Mouse (Mus musculus): ENCODE results near the gene Lasp1. TPM values are rescaled to one million over a fixed set of nuclear protein-coding genes. Genes with fewer than 3 reads are reported as not detected.

The Lasp1 gene
- polyA plus RNA-seq, 1 experiment from 2014 or later: 159 TPM

DNA sequence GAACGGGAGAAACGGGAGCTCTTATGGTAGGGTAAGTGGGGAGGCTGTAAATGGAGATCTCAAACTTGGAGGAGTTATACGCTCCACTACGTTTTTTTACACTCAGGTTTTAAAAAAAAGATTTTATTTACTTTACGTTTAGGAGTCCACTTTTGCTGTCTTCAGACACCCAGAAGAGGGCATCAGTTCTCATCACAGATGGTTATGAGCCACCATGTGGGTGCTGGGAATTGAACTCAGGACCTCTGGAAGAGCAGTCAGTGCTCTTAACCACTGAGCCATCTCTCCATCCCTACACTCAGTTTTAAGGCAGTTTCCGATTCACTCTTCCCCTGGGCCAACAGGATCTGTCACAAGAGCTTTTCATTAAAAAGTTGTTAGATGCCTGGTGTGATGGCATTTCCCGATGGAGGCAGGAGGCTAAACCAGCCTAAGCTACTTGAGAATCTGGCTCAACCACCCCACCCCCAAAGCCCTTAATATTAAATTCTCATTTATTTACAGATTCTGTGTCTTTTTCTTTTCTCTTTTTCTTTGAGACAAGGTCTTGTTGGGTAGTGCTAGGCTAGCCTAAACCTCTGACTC is 85.9 kb downstream of the Lasp1 start:
- Histone ChIP-seq H3K36me3 (ENCODE audit: control insufficient read depth, insufficient read depth) (no peaks in the 10 kb centered on the region), H3K4me1 (replicated peaks; ENCODE audit: control insufficient read depth, insufficient read depth, low read length) (0 out of 2 replicates have a peak, but pooled peaks cover 2% of the 10 kb centered on the region), H3K27ac (ENCODE audit: low read length) (peak overlapping the region; percentile 87), H3K27me3 (replicated peaks; ENCODE audit: control insufficient read depth, insufficient read depth, low read length) (no peaks in the 10 kb centered on the region), H3K9me3 (ENCODE audit: control insufficient read depth, low read length) (no peaks in the 10 kb centered on the region), H3K9ac (replicated peaks; ENCODE audit: low read depth, low read length) (peak overlapping the region; percentile 49), H3K4me3 (replicated peaks; ENCODE audit: low read length) (peak overlapping the region; percentile 52), H3K4me2 (ENCODE audit: low read length) (peak overlapping the region; percentile 49)
- 27% methylated on average over 7 of the region's 7 CpGs for WGBS
- ATAC-seq: 0 out of 2 replicates have a peak, but pooled peaks have one; percentile 1

DNA sequence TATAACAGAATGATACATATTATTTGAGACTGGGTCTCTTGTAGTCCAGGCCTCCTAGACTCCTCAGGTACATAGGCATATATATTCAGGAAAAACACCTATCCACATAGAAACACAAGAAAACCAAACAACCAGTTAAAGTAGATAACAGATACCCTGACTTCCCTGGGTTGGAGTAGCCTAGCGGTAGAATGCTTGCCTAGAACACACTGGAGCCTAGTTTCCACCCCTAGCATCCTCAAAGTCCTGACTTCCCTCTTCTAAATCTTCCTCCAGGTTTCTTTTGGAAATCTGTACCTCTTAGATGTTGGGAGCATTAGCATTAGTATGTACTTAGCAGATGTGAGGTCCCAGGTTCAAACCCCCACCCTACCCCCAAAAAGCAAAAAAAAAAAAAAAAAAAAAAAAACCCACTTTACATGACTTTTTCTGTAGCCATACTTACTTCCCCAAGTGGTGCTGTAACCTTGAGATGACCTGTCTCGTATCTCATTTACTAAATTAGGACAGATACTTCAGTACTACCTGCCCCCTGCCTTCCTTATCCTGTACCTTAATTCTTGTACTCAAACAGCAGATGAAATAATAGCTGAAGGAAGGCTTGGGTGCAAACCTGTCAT is 86.6 kb downstream of the Lasp1 start:
- H3K4me3 ChIP-seq (replicated peaks; ENCODE audit: low read length): no peak overlapping the region
- H3K36me3 ChIP-seq (ENCODE audit: control insufficient read depth, insufficient read depth): no peaks in the 10 kb centered on the region
- H3K4me1 ChIP-seq (replicated peaks; ENCODE audit: control insufficient read depth, insufficient read depth, low read length): 0 out of 2 replicates have a peak, but pooled peaks cover 2% of the 10 kb centered on the region
- ATAC-seq: no peak
- no peaks in the 10 kb centered on the region for H3K9me3 ChIP-seq (ENCODE audit: control insufficient read depth, low read length)
- H3K9ac ChIP-seq (replicated peaks; ENCODE audit: low read depth, low read length): no peak overlapping the region
- 98% methylated on average over 2 of the region's 2 CpGs for WGBS
- no peak overlapping the region for H3K4me2 ChIP-seq (ENCODE audit: low read length)
- no peak overlapping the region for H3K27ac ChIP-seq (ENCODE audit: low read length)
- no peaks in the 10 kb centered on the region for H3K27me3 ChIP-seq (replicated peaks; ENCODE audit: control insufficient read depth, insufficient read depth, low read length)

Other genes with a start within 250 kb of the Lasp1 start
- gene Srcin1, start 222.8 kb upstream of the Lasp1 start, polyA plus RNA-seq (2015; fragmentation: Nextera tagmentation; extraction: Ambion mirVana): 7.0 and 9.9 TPM in 2 replicates
- gene Epop, start 169.3 kb upstream of the Lasp1 start, polyA plus RNA-seq (2015; fragmentation: Nextera tagmentation; extraction: Ambion mirVana): 2.1 and 2.6 TPM in 2 replicates
- 4.2 and 5.1 TPM in 2 replicates for gene Mllt6, start 135.6 kb upstream of the Lasp1 start, polyA plus RNA-seq (2015; fragmentation: Nextera tagmentation; extraction: Ambion mirVana)
- gene Cisd3, start 113.2 kb upstream of the Lasp1 start, polyA plus RNA-seq (2015; fragmentation: Nextera tagmentation; extraction: Ambion mirVana): 14.6 and 15.4 TPM in 2 replicates
- gene Pcgf2, start 98.5 kb upstream of the Lasp1 start, polyA plus RNA-seq (2015; fragmentation: Nextera tagmentation; extraction: Ambion mirVana): 14.8 and 19.8 TPM in 2 replicates
- gene Psmb3, start 95.6 kb upstream of the Lasp1 start, polyA plus RNA-seq (2015; fragmentation: Nextera tagmentation; extraction: Ambion mirVana): 403 and 431 TPM in 2 replicates
- 4.1 and 4.7 TPM in 2 replicates for gene Pip4k2b, start 54.3 kb upstream of the Lasp1 start, polyA plus RNA-seq (2015; fragmentation: Nextera tagmentation; extraction: Ambion mirVana)
- 17.1 and 19.5 TPM in 2 replicates for gene Cwc25, start 32.4 kb upstream of the Lasp1 start, polyA plus RNA-seq (2015; fragmentation: Nextera tagmentation; extraction: Ambion mirVana)
- 0.57 and 0.85 TPM in 2 replicates for gene 1700001P01Rik, start 23.1 kb upstream of the Lasp1 start, polyA plus RNA-seq (2015; fragmentation: Nextera tagmentation; extraction: Ambion mirVana)
- gene Rpl23, start 16.6 kb upstream of the Lasp1 start, polyA plus RNA-seq (2015; fragmentation: Nextera tagmentation; extraction: Ambion mirVana): 298 and 306 TPM in 2 replicates
- gene B230217C12Rik, start 41.8 kb downstream of the Lasp1 start, polyA plus RNA-seq (2015; fragmentation: Nextera tagmentation; extraction: Ambion mirVana): 21.1 and 24.1 TPM in 2 replicates
- 0.63 and 0.68 TPM in 2 replicates for gene Fbxo47, start 85.2 kb downstream of the Lasp1 start, polyA plus RNA-seq (2015; fragmentation: Nextera tagmentation; extraction: Ambion mirVana)
- gene Plxdc1, start 187.4 kb downstream of the Lasp1 start, polyA plus RNA-seq (2015; fragmentation: Nextera tagmentation; extraction: Ambion mirVana): 0.72 and 0.96 TPM in 2 replicates
- 4.6 and 6.4 TPM in 2 replicates for gene Arl5c, start 197.2 kb downstream of the Lasp1 start, polyA plus RNA-seq (2015; fragmentation: Nextera tagmentation; extraction: Ambion mirVana)
- gene Cacnb1, start 224.0 kb downstream of the Lasp1 start, polyA plus RNA-seq (2015; fragmentation: Nextera tagmentation; extraction: Ambion mirVana): 39.0 and 52.1 TPM in 2 replicates
- gene Rpl19, start 227.7 kb downstream of the Lasp1 start, polyA plus RNA-seq (2015; fragmentation: Nextera tagmentation; extraction: Ambion mirVana): 652 and 659 TPM in 2 replicates